Comparison of ENCODE assay signal across 19 mouse cellular contexts in genomic region chr14:86151276-86151675, GRCm38 (mm10).
DNase-seq lines count a peak whose midpoint lies in the region; ATAC-seq and TF ChIP-seq lines count a peak whose summit lies in the region.
"Had no signal": no experiment of that assay in that cellular context is flagged by ENCODE, and none has a peak within 500 bp of the region (broad histone marks: within the 10 kb centered on the region; RNA-seq: fewer than 3 reads in every experiment).

No protein-coding gene starts in this region.

- no peaks in the 10 kb centered on the region for H3K4me1 ChIP-seq in limb, embryonic 13.5 days
- H3K4me1 ChIP-seq in limb, embryonic 10.5 days = no peaks in the 10 kb centered on the region
- H3K4me1 ChIP-seq in limb, embryonic 14.5 days (ENCODE audit: control insufficient read depth, insufficient read depth, low read length) = no peaks in the 10 kb centered on the region

- no peak overlapping the region for H3K27ac ChIP-seq in limb, embryonic 13.5 days
- no peak overlapping the region for H3K27ac ChIP-seq in limb, embryonic 10.5 days
- no peak overlapping the region for H3K27ac ChIP-seq in limb, embryonic 14.5 days (replicated peaks; ENCODE audit: low read depth, low read length)

- no peaks in the 10 kb centered on the region for H3K27me3 ChIP-seq in limb, embryonic 13.5 days
- no peaks in the 10 kb centered on the region for H3K27me3 ChIP-seq in limb, embryonic 10.5 days (ENCODE audit: low read depth, poor library complexity, severe bottlenecking)
- H3K27me3 ChIP-seq in limb, embryonic 14.5 days (ENCODE audit: control insufficient read depth, insufficient read depth, low read length) = no peaks in the 10 kb centered on the region
- H3K27me3 ChIP-seq: CH12.LX had no signal

- no peak overlapping the region for H3K4me2 ChIP-seq in limb, embryonic 13.5 days (replicated peaks)
- no peak overlapping the region for H3K4me2 ChIP-seq in limb, embryonic 14.5 days (replicated peaks; ENCODE audit: low read depth, low read length, severe bottlenecking)

- no peaks in the 10 kb centered on the region for H3K36me3 ChIP-seq in limb, embryonic 13.5 days
- no peaks in the 10 kb centered on the region for H3K36me3 ChIP-seq in limb, embryonic 10.5 days
- no peaks in the 10 kb centered on the region for H3K36me3 ChIP-seq in limb, embryonic 14.5 days (ENCODE audit: control insufficient read depth, insufficient read depth, low read length)
- H3K36me3 ChIP-seq: G1E had no signal

- H3K4me3 ChIP-seq in limb, embryonic 13.5 days = no peak overlapping the region
- no peak overlapping the region for H3K4me3 ChIP-seq in limb, embryonic 10.5 days
- no peak overlapping the region for H3K4me3 ChIP-seq in limb, embryonic 14.5 days (replicated peaks; ENCODE audit: low read length)

- TF ChIP-seq POLR2A in limb, embryonic 14.5 days (IDR thresholded peaks at IDR 0.05; ENCODE audit: borderline replicate concordance, extremely low read depth, insufficient read depth, insufficient read length) = no peak

- H3K9me3 ChIP-seq in limb, embryonic 13.5 days = no peaks in the 10 kb centered on the region
- H3K9me3 ChIP-seq in limb, embryonic 10.5 days (replicated peaks) = no peaks in the 10 kb centered on the region
- H3K9me3 ChIP-seq in limb, embryonic 14.5 days (ENCODE audit: control insufficient read depth, low read length) = no peaks in the 10 kb centered on the region

- DNase-seq in limb, embryonic 10.5 days (ENCODE audit: low spot score) = no peak
- DNase-seq in limb, embryonic 14.5 days (ENCODE audit: low spot score) = peak; percentile 18
- DNase-seq: adrenal gland, adult 2 months; adrenal gland, adult 8-10 months; adrenal gland, postnatal 10 days; adrenal gland, postnatal 14 days; adrenal gland, postnatal 25 days; adrenal gland, postnatal 36 days; B cell, adult 2 months; cerebellum, adult 11 months; cerebellum, adult 11-12 months; cerebellum, adult 18-20 months had no signal

- ATAC-seq in limb, embryonic 13.5 days (ENCODE audit: low FRiP score, low read depth) = peak; percentile 72
- ATAC-seq in limb, embryonic 14.5 days (ENCODE audit: low FRiP score, low read depth) = peak; percentile 67
- no peak for ATAC-seq in megakaryocyte progenitor cell, adult 5-6 weeks (replicated peaks; ENCODE audit: poor library complexity)
- ATAC-seq: activated CD4-positive, CD25-positive, alpha-beta regulatory T cell, adult 4 months; CD4-positive, CD25-positive, alpha-beta regulatory T cell, adult 4 months; Patski had no signal

- 56% methylated on average over 1 of the region's 1 CpGs for WGBS in limb, embryonic 13.5 days
- 98% methylated on average over 1 of the region's 1 CpGs for WGBS in limb, embryonic 10.5 days
- 55% methylated on average over 1 of the region's 1 CpGs for WGBS in limb, embryonic 14.5 days

- no peak overlapping the region for H3K9ac ChIP-seq in limb, embryonic 13.5 days
- H3K9ac ChIP-seq in limb, embryonic 14.5 days (ENCODE audit: low read depth, low read length, severe bottlenecking) = no peak overlapping the region
